Mouse (Mus musculus): Measurements from ENCODE around the gene Ralgds. TPM values are rescaled to one million over a fixed set of nuclear protein-coding genes. Genes with fewer than 3 reads are reported as not detected.

Ralgds gene
- polyA plus RNA-seq, 1 experiment from 2014 or later: 24.4 TPM

GRCm38 (mm10) chr2:28527436-28528353, 14.8 kb downstream of the Ralgds start:
- Histone ChIP-seq H3K9ac (replicated peaks; ENCODE audit: low read depth) (no peak overlapping the region), H3K27me3 (replicated peaks; ENCODE audit: insufficient read depth, low read length) (no peaks in the 10 kb centered on the region), H3K4me2 (replicated peaks; ENCODE audit: low read depth, low read length) (no peak overlapping the region), H3K36me3 (ENCODE audit: insufficient read depth, low read length) (no peaks in the 10 kb centered on the region), H3K4me1 (ENCODE audit: insufficient read depth, low read depth, low read length) (peaks cover 31% of the 10 kb centered on the region), H3K9me3 (ENCODE audit: low read length) (no peaks in the 10 kb centered on the region), H3K27ac (ENCODE audit: low read length) (no peak overlapping the region), H3K4me3 (ENCODE audit: low read depth, low read length) (no peak overlapping the region)
- TF ChIP-seq EP300 (IDR thresholded peaks at IDR 0.05): no peak
- no peak for DNase-seq (ENCODE audit: low spot score)
- WGBS: 89% methylated on average over 20 of the region's 20 CpGs
- no peak for ATAC-seq

- DNase-seq (ENCODE audit: low spot score) (no peak), ATAC-seq (no peak)
- peaks cover 34% of the 10 kb centered on the region for H3K4me1 ChIP-seq (ENCODE audit: insufficient read depth, low read depth, low read length)
- H3K9ac ChIP-seq (replicated peaks; ENCODE audit: low read depth): no peak overlapping the region
- H3K27me3 ChIP-seq (replicated peaks; ENCODE audit: insufficient read depth, low read length): no peaks in the 10 kb centered on the region
- H3K36me3 ChIP-seq (ENCODE audit: insufficient read depth, low read length): no peaks in the 10 kb centered on the region
- H3K9me3 ChIP-seq (ENCODE audit: low read length): no peaks in the 10 kb centered on the region
- no peak overlapping the region for H3K27ac ChIP-seq (ENCODE audit: low read length)
- H3K4me3 ChIP-seq (ENCODE audit: low read depth, low read length): no peak overlapping the region
- WGBS: 90% methylated on average over 7 of the region's 7 CpGs
- no peak overlapping the region for H3K4me2 ChIP-seq (replicated peaks; ENCODE audit: low read depth, low read length)
- TF ChIP-seq CTCF (IDR thresholded peaks at IDR 0.05) (no peak), EP300 (IDR thresholded peaks at IDR 0.05) (no peak)
Observed at GRCm38 (mm10) chr2:28528354-28528730, 15.4 kb downstream of the Ralgds start.

DNA sequence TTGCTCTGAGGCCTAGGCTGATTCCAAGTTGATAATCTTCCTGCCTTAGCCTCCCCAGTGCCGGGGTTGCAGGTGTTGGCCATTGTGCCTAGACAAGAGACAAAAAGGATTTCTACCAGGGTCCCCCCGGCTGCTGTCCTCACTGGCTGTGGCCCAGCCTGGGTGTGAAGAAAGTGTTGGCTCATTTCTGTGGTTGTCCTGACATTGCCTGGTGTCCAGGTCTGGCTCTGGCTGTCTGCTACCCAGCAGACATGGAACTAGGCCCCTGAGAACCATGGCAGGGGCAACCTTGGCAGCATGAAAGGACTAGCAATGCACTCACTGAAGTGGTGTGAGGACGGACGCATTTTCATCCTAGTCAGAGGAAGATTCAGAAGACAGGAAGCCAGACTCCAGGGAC, 16.9 kb downstream of the Ralgds start:
- no peak for ATAC-seq
- H3K27ac ChIP-seq (ENCODE audit: low read length): no peak overlapping the region
- H3K9ac ChIP-seq (replicated peaks; ENCODE audit: low read depth): no peak overlapping the region
- DNase-seq (ENCODE audit: low spot score): no peak
- H3K36me3 ChIP-seq (ENCODE audit: insufficient read depth, low read length): no peaks in the 10 kb centered on the region
- no peaks in the 10 kb centered on the region for H3K27me3 ChIP-seq (replicated peaks; ENCODE audit: insufficient read depth, low read length)
- H3K4me1 ChIP-seq (ENCODE audit: insufficient read depth, low read depth, low read length): peaks cover 24% of the 10 kb centered on the region
- no peak overlapping the region for H3K4me2 ChIP-seq (replicated peaks; ENCODE audit: low read depth, low read length)
- H3K4me3 ChIP-seq (ENCODE audit: low read depth, low read length): no peak overlapping the region
- no peaks in the 10 kb centered on the region for H3K9me3 ChIP-seq (ENCODE audit: low read length)
- no peak for TF ChIP-seq EP300 (IDR thresholded peaks at IDR 0.05)
- no peak for TF ChIP-seq CTCF (IDR thresholded peaks at IDR 0.05)
- 69% methylated on average over 4 of the region's 4 CpGs for WGBS

GRCm38 (mm10) chr2:28530311-28530710, 17.4 kb downstream of the Ralgds start:
- Histone ChIP-seq H3K9ac (replicated peaks; ENCODE audit: low read depth) (no peak overlapping the region), H3K9me3 (ENCODE audit: low read length) (no peaks in the 10 kb centered on the region), H3K27me3 (replicated peaks; ENCODE audit: insufficient read depth, low read length) (no peaks in the 10 kb centered on the region), H3K4me2 (replicated peaks; ENCODE audit: low read depth, low read length) (no peak overlapping the region), H3K4me1 (ENCODE audit: insufficient read depth, low read depth, low read length) (peaks cover 19% of the 10 kb centered on the region), H3K4me3 (ENCODE audit: low read depth, low read length) (no peak overlapping the region), H3K36me3 (ENCODE audit: insufficient read depth, low read length) (no peaks in the 10 kb centered on the region), H3K27ac (ENCODE audit: low read length) (no peak overlapping the region)
- ATAC-seq: no peak
- no peak for DNase-seq (ENCODE audit: low spot score)
- 73% methylated on average over 7 of the region's 7 CpGs for WGBS
- TF ChIP-seq CTCF (IDR thresholded peaks at IDR 0.05) (no peak), EP300 (IDR thresholded peaks at IDR 0.05) (no peak)

DNA sequence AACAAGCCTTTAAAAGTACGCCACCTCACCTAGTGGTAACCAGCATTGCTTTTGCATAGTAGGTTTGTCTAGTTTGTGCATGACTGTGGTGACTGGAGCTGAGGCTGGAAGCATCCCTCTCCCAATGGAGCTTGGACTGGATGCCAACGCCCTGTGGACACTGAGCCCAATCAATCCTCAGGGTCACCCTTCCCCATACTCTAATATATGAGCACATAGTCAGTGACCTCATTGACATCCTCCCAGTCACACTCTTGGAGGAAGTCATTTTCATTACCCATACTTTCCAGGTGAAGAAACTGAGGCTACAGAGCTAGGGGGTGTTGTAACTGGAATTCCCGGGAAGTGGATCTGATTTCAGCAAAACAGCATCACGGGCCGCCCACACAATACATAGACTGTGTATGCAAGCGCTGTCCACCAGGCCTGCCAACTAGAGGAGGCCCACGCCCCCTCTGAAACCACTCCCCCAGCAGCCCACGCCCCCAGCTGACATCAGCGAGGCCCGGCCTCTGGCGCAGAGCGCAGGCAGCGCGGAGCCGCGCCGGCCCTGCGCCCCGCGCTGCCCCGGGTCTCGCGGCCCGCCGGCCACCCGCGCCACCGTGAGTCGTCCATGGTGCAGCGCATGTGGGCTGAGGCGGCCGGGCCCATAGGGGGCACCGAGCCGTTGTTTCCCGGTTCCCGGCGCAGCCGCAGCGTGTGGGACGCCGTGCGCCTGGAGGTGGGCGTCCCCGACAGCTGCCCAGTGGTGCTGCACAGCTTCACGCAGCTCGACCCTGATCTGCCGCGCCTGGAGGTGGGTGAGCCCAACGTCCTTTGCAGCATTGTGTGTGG, 20.2 kb downstream of the Ralgds start:
- peak overlapping the region; percentile 47 for H3K4me3 ChIP-seq (ENCODE audit: low read depth, low read length)
- TF ChIP-seq EP300 (IDR thresholded peaks at IDR 0.05) (no peak), CTCF (IDR thresholded peaks at IDR 0.05) (peak; percentile 39)
- peak; percentile 96 for ATAC-seq
- no peaks in the 10 kb centered on the region for H3K27me3 ChIP-seq (replicated peaks; ENCODE audit: insufficient read depth, low read length)
- no peaks in the 10 kb centered on the region for H3K9me3 ChIP-seq (ENCODE audit: low read length)
- H3K36me3 ChIP-seq (ENCODE audit: insufficient read depth, low read length): no peaks in the 10 kb centered on the region
- H3K4me2 ChIP-seq (replicated peaks; ENCODE audit: low read depth, low read length): peak overlapping the region; percentile 80
- peaks cover 4% of the 10 kb centered on the region; the same call in 1 of the 2 replicates for H3K4me1 ChIP-seq (ENCODE audit: insufficient read depth, low read depth, low read length)
- peak overlapping the region; percentile 69 for H3K27ac ChIP-seq (ENCODE audit: low read length)
- WGBS: 4% methylated on average over 38 of the region's 49 CpGs
- DNase-seq (ENCODE audit: low spot score): peak; percentile 95
- peak overlapping the region; percentile 51 for H3K9ac ChIP-seq (replicated peaks; ENCODE audit: low read depth)

DNA sequence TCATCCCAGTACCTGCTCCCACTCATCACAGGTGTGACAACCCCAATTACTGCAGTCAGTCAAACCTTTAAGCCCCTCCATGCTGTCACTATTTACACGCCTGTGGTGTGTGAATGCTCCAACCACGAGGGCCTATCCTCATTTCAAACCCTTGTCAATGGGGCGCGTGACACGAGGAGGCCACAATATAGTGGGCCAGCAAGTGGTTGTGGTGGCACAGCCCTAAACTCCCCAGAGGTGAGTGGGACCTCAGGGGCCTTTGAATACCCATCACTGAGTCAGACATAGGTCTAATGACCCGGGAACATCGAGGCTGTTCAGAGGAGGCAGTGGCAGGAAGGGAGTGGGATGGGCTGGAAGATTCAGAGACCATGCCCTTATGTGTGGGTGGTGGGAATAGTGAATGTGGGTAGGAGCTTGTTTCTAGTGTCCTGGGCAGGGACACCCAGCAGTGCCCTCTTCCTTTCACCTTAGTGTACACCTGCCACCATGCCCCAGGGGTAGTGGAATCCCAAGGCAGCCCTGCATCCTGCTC, 21.0 kb downstream of the Ralgds start:
- H3K36me3 ChIP-seq (ENCODE audit: insufficient read depth, low read length): no peaks in the 10 kb centered on the region
- H3K4me1 ChIP-seq (ENCODE audit: insufficient read depth, low read depth, low read length): peaks cover 6% of the 10 kb centered on the region; the same call in 1 of the 2 replicates
- H3K9me3 ChIP-seq (ENCODE audit: low read length): no peaks in the 10 kb centered on the region
- H3K27me3 ChIP-seq (replicated peaks; ENCODE audit: insufficient read depth, low read length): no peaks in the 10 kb centered on the region
- peak overlapping the region; percentile 51 for H3K9ac ChIP-seq (replicated peaks; ENCODE audit: low read depth)
- H3K4me2 ChIP-seq (replicated peaks; ENCODE audit: low read depth, low read length): peak overlapping the region; percentile 80
- WGBS: 54% methylated on average over 7 of the region's 7 CpGs
- H3K4me3 ChIP-seq (ENCODE audit: low read depth, low read length): peak overlapping the region; percentile 47
- peak overlapping the region; percentile 69 for H3K27ac ChIP-seq (ENCODE audit: low read length)
- DNase-seq (ENCODE audit: low spot score) (no peak), ATAC-seq (no peak)
- TF ChIP-seq CTCF (IDR thresholded peaks at IDR 0.05): no peak
